Mouse (Mus musculus): ENCODE results near the gene Rpf2. TPM values are rescaled to one million over a fixed set of nuclear protein-coding genes. Genes with fewer than 3 reads are reported as not detected.

The Rpf2 gene
- polyA plus RNA-seq, 1 experiment from 2014 or later, result 83.9 TPM

DNA sequence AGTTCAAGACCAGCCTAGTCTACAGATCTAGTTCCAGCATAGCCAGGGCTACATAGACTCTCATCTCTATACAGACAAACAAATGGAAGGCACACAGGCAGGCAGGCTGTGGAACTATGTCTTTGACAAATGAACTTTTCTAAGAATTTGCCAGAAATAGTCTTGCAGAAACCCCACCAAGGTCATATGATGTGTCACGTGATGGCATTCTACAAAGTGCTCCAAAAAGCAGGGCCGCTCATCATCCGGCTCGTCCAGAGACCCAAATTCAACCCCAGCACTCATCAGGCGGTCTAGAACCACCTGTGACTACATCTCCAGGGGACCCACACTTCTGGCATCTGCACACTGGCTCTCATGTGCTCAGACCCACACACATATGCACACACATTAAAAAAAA is 9.0 kb downstream of the Rpf2 start:
- H3K9ac ChIP-seq, result no peak overlapping the region
- 96% methylated on average over 5 of the region's 5 CpGs for WGBS
- no peaks in the 10 kb centered on the region for H3K9me3 ChIP-seq
- H3K27ac ChIP-seq (replicated peaks), result no peak overlapping the region
- no peak for ATAC-seq (ENCODE audit: low read depth)
- H3K4me1 ChIP-seq (replicated peaks), result no peaks in the 10 kb centered on the region
- H3K4me2 ChIP-seq, result no peak overlapping the region
- peaks cover 81% of the 10 kb centered on the region for H3K36me3 ChIP-seq
- no peaks in the 10 kb centered on the region for H3K27me3 ChIP-seq
- H3K4me3 ChIP-seq, result no peak overlapping the region

DNA sequence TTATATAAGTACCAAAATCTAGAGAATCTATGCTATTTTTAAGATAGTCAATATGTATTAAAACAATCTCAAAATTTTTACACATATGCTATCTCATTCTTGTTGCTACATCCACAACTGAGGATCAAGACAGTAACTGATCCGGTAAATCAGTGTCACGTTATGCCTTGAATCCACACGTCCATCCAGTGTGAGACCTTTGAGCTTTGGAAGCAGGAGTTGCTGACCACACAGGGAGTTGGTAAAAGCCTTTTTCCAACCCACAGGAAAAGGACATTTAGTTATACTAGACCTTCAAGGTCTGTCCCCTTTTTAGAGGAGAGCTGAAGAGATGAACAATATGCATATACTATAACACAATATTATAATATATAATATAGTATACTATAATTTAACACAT is 13.6 kb downstream of the Rpf2 start:
- WGBS, result 88% methylated on average over 3 of the region's 3 CpGs
- peaks cover 74% of the 10 kb centered on the region for H3K36me3 ChIP-seq
- H3K9ac ChIP-seq, result no peak overlapping the region
- H3K27ac ChIP-seq (replicated peaks), result no peak overlapping the region
- H3K27me3 ChIP-seq, result no peaks in the 10 kb centered on the region
- ATAC-seq (ENCODE audit: low read depth), result no peak
- H3K9me3 ChIP-seq, result no peaks in the 10 kb centered on the region
- no peak overlapping the region for H3K4me2 ChIP-seq
- H3K4me3 ChIP-seq, result no peak overlapping the region
- H3K4me1 ChIP-seq (replicated peaks), result no peaks in the 10 kb centered on the region

DNA sequence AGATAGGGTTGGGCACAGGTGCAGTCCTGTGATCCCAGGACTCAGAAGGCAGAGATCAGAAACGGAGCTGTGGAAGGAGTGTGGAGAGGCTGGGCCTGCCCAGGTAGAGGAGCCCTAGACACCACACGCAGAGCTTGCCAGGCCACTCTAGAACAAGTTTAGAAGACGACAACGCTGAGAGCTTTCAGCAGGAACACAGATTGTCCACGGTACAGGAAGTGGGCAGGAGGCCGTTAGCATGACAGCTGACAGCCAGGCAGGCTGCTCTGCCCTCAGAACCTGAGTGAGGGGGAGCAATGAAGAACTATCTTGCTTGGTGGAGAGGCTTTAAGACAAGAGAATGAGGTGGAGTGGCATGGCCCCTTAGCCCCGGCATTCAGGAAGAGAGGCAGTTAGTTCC is 14.4 kb downstream of the Rpf2 start:
- Histone ChIP-seq H3K27ac (replicated peaks) (no peak overlapping the region), H3K4me1 (replicated peaks) (no peaks in the 10 kb centered on the region), H3K4me2 (no peak overlapping the region), H3K27me3 (no peaks in the 10 kb centered on the region), H3K36me3 (peaks cover 72% of the 10 kb centered on the region), H3K9me3 (no peaks in the 10 kb centered on the region), H3K9ac (no peak overlapping the region), H3K4me3 (no peak overlapping the region)
- WGBS, result 90% methylated on average over 7 of the region's 7 CpGs
- ATAC-seq (ENCODE audit: low read depth), result no peak

DNA sequence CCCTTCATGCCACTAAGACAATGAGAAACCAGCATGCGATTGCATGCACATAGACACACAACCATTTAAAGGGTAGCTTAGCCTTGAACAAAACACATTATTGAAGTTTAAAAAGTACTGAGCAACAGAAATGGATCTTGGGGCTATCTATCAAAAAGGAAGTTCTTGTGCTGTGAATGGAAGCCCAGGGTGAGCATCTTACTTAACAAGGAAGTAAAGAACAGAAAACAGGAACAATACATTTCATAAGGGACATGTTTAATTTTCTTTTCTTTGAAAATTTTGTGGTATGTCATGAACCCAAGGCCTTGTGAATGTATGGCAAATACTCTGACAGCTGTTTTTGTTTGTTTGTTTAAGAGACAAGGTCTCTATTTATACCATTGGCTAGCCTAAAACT is 17.1 kb downstream of the Rpf2 start:
- WGBS, result 92% methylated on average over 1 of the region's 1 CpGs
- Histone ChIP-seq H3K4me3 (no peak overlapping the region), H3K4me1 (replicated peaks) (no peaks in the 10 kb centered on the region), H3K4me2 (no peak overlapping the region), H3K9ac (no peak overlapping the region), H3K9me3 (no peaks in the 10 kb centered on the region), H3K27me3 (no peaks in the 10 kb centered on the region), H3K27ac (replicated peaks) (no peak overlapping the region), H3K36me3 (peaks cover 75% of the 10 kb centered on the region)
- ATAC-seq (ENCODE audit: low read depth), result no peak

DNA sequence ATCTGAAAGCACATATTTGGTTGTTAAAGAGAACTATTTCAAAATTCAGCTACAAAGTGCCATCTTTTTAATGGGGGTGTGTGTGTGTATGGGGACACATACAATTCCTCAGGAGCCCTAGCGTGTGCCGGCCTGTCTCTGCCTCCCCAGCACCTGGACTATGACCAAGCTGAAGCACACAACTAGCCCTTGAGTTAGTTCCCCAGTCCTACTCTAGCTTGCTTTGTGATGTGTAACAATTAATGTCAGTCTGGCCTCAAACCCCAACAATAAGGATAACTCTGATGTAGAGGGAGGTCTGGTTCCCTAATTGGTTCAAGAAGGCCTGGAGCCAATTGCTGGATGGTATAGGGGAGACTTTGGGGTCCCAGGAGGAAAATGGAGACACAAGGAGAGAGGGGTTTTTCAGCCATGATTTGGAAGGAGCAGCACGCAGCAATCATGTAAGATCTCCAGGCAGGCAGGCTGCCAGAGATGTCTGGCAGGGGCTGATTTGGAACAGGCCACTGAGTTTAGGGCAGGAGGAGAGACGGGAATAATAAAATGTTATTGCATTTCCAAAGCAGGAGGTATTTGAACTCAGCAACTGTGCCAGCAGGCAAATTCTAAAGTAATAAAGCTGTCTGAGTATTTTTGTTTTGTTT is 19.1 kb downstream of the Rpf2 start:
- H3K4me1 ChIP-seq (replicated peaks), result no peaks in the 10 kb centered on the region
- no peak for ATAC-seq (ENCODE audit: low read depth)
- no peaks in the 10 kb centered on the region for H3K9me3 ChIP-seq
- no peak overlapping the region for H3K4me3 ChIP-seq
- H3K4me2 ChIP-seq, result no peak overlapping the region
- H3K36me3 ChIP-seq, result peaks cover 78% of the 10 kb centered on the region
- no peak overlapping the region for H3K27ac ChIP-seq (replicated peaks)
- 77% methylated on average over 4 of the region's 4 CpGs for WGBS
- H3K9ac ChIP-seq, result no peak overlapping the region
- no peaks in the 10 kb centered on the region for H3K27me3 ChIP-seq

DNA sequence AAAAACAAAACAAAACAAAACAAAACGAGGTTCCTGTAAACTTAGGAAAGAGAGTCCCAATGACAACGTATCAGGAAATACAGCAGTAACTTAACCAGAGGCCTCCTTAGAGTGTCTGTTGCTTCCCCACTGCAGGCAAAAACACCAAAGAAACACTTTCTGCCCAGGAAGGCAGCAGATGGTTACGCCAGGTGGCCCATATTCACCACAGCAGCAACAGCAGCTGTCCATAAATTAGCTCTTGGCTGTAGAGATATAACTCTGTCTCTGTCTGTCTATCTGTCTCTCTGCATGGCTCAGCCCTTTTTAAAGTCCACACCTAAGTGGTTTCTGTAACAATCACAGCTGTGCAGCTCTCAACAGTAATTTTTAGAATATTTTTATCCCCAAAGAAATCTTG is 28.0 kb downstream of the Rpf2 start:
- 0 out of 2 replicates have a peak, but pooled peaks cover 5% of the 10 kb centered on the region for H3K4me1 ChIP-seq (replicated peaks)
- H3K27me3 ChIP-seq, result no peaks in the 10 kb centered on the region
- no peak for ATAC-seq (ENCODE audit: low read depth)
- no peak overlapping the region for H3K4me3 ChIP-seq
- H3K27ac ChIP-seq (replicated peaks), result no peak overlapping the region
- H3K4me2 ChIP-seq, result no peak overlapping the region
- H3K9me3 ChIP-seq, result no peaks in the 10 kb centered on the region
- WGBS, result 72% methylated on average over 3 of the region's 3 CpGs
- H3K36me3 ChIP-seq, result peaks cover 24% of the 10 kb centered on the region
- no peak overlapping the region for H3K9ac ChIP-seq

DNA sequence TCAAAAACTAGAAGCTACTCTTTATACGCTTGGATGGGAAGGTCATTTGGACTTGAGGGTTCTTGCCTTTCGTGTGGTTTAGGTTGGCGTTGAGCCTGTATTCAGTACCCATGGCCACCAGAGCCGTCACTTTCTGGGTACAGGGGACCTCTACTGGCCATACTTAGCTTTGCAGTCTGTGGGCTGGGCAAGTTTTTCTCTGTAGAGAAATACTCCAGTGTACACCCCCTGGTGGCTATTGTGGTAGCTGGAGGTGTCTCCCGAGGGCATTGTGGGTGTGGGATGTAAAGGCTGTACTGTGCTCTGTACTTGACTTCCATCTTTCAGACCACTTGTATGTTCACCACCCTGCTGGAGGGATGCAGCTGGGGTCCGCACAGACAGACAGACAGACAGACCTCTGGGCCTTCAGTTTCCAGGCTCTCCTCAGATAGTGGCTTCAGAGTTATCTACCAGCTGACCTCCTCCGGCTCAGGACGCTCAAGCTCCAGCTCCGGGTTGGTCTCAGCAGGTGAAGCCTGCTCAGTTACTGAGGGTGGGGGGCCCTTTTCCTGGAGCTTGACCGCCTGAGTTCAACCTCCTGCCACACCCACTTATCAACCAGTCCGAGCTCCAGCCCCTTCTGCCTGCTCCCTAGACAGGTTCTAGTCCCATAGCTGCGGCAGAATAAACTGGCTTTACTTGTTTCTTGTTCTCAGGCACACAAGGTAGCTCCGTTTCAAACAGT is 34.2 kb downstream of the Rpf2 start:
- 39% methylated on average over 13 of the region's 13 CpGs for WGBS
- H3K4me1 ChIP-seq (replicated peaks), result no peaks in the 10 kb centered on the region
- peak; percentile 81 for ATAC-seq (ENCODE audit: low read depth)

DNA sequence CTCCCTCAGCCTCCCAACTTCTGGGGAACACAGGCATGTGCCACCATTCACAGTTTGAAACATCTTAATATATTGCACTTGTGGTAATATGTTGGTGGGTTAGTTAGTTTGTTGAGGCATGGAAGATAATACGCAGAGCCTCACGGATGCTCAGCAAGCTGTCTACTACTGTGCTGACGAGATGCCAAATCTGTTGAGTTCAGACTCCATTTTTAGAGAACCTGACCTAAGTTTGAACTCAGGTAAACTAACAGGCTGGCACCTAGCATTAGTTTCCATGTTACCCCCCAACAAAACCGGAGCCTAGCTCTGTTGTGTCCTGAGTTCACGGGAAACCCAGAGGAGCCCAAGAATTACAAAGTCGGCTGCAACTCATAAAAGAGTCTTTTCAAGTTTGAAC is 51.8 kb downstream of the Rpf2 start:
- Histone ChIP-seq H3K4me3 (no peak overlapping the region), H3K9me3 (no peaks in the 10 kb centered on the region), H3K36me3 (no peaks in the 10 kb centered on the region), H3K27me3 (no peaks in the 10 kb centered on the region), H3K4me1 (replicated peaks) (peaks cover 6% of the 10 kb centered on the region; the same call in 1 of the 2 replicates), H3K27ac (replicated peaks) (no peak overlapping the region), H3K4me2 (no peak overlapping the region), H3K9ac (no peak overlapping the region)
- no peak for ATAC-seq (ENCODE audit: low read depth)
- 79% methylated on average over 6 of the region's 6 CpGs for WGBS

More for the DNA sequence above, 34.2 kb downstream of the Rpf2 start:
- Histone ChIP-seq H3K4me2 (no peak overlapping the region), H3K36me3 (no peaks in the 10 kb centered on the region), H3K9me3 (no peaks in the 10 kb centered on the region), H3K27me3 (no peaks in the 10 kb centered on the region), H3K9ac (no peak overlapping the region), H3K4me3 (no peak overlapping the region), H3K27ac (replicated peaks) (no peak overlapping the region)

DNA sequence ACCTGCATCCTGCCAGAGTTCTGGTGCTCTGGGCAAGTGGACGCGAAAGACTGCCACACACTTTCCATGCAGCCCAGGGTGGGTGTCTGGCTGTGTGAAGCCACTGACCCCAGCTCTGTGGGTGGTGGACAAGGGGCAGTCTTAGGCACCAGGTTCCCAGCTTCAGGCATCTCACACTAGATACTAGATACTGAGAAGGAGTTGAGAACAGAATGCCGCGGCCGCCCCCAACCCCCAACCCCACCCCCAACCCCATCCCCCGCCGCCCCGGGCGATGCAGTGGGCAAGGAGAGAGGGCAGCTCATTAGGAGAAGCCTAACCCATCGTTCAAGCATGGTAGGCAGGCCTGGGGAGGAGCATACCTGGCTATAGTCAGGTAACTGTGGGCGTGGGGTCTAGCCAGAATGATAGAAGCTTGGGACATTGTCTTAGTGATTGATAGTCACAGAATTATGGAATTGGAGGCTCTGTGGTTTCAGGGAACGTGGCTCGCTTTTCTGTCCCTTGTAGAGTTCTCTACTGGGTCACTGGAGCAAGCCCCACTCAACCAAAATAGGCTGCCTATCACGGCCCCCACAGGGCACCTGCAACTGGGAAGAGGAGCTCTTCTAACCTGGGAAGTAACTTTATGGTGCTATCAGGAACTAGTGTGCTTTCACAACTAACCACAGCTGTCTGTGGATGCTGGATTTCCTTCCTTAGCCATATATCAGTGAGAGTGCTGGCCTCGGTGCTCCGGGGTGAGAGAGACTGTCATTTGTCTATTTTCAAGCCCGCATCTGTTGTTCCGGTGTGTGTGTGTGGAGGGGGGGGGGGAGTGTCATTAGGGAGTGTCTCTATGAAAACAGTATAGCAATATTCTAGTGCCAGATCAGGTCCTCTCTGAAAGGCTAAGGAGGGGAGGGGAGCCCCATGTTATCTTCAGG is 54.6 kb downstream of the Rpf2 start:
- WGBS, result 58% methylated on average over 16 of the region's 18 CpGs
- no peaks in the 10 kb centered on the region for H3K36me3 ChIP-seq
- no peak for ATAC-seq (ENCODE audit: low read depth)
- no peaks in the 10 kb centered on the region for H3K9me3 ChIP-seq
- H3K27me3 ChIP-seq, result no peaks in the 10 kb centered on the region
- H3K4me3 ChIP-seq, result 0 out of 2 replicates have a peak overlapping the region, but pooled peaks have one; percentile 1
- H3K4me1 ChIP-seq (replicated peaks), result peaks cover 6% of the 10 kb centered on the region; the same call in 1 of the 2 replicates
- peak overlapping the region; percentile 41 for H3K4me2 ChIP-seq
- no peak overlapping the region for H3K27ac ChIP-seq (replicated peaks)
- H3K9ac ChIP-seq, result no peak overlapping the region; the same call in 1 of the 2 replicates

DNA sequence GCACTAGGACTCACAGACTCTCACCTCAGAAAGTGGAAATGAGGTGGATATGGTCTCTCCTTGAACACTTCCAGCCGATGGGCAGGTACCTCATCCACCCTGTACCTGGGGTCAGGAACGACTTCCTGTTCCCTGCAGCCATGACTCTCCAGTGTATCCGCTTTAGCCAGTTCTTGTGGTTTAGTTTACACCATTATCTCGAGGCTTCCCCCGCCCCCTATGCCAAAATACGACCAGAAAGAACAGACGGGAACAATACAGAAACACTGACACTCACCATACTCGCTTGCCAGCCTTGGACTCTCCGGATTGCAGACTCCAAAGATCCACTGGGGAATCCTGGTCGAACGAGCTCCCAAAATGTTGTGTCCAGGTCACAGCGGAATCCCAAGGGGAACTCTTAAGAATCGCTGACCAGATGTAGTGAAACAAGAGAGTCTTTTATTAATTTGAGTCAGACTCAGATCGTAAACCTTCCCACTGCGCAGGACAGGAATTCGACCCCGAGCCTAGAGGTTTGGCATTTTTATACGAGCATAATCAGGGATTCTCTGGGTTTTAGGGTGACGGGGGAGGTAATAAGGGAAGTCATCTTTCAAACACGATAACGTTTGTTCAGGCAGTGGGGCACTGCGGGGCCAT is 55.4 kb downstream of the Rpf2 start:
- no peaks in the 10 kb centered on the region for H3K27me3 ChIP-seq
- 44% methylated on average over 22 of the region's 22 CpGs for WGBS

DNA sequence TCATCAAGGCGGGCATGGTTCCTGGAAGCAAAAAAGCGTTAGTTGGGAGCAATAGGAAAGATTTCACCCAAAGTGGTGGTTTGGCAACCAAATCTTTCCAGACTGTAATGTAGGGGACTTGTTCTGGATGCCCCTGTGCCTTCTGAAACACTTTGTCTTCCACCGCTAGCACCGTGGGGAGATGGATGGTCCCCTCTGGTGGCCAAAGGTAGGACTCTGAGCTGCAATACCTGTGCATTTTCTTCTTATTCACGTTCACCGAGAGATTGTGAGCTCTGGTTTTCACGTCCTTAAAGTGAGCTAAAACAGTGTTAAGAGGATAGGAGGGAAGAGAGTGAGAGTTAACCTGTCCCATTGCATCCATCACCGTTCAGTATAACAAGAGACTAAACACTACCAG is 56.0 kb downstream of the Rpf2 start:
- H3K4me2 ChIP-seq, result no peak overlapping the region

More for the DNA sequence above, 55.4 kb downstream of the Rpf2 start:
- Histone ChIP-seq H3K4me1 (replicated peaks) (peaks cover 6% of the 10 kb centered on the region; the same call in 1 of the 2 replicates), H3K27ac (replicated peaks) (no peak overlapping the region), H3K4me2 (peak overlapping the region; percentile 41), H3K36me3 (no peaks in the 10 kb centered on the region), H3K9me3 (no peaks in the 10 kb centered on the region), H3K4me3 (0 out of 2 replicates have a peak overlapping the region, but pooled peaks have one; percentile 1), H3K9ac (no peak overlapping the region; the same call in 1 of the 2 replicates)
- no peak for ATAC-seq (ENCODE audit: low read depth)

More for the DNA sequence above, 56.0 kb downstream of the Rpf2 start:
- Histone ChIP-seq H3K27me3 (no peaks in the 10 kb centered on the region), H3K36me3 (no peaks in the 10 kb centered on the region), H3K4me3 (no peak overlapping the region), H3K27ac (replicated peaks) (no peak overlapping the region), H3K9me3 (no peaks in the 10 kb centered on the region), H3K9ac (no peak overlapping the region), H3K4me1 (replicated peaks) (peaks cover 6% of the 10 kb centered on the region; the same call in 1 of the 2 replicates)
- no peak for ATAC-seq (ENCODE audit: low read depth)
- WGBS, result 88% methylated on average over 8 of the region's 8 CpGs
